Mouse (Mus musculus): Measurements from ENCODE around the gene Sprr3.
"Not testable (repeated sequence)": the region's sequence is repeated elsewhere in the genome, so short reads cannot be mapped to it uniquely, and the experiment has no call there.

DNA sequence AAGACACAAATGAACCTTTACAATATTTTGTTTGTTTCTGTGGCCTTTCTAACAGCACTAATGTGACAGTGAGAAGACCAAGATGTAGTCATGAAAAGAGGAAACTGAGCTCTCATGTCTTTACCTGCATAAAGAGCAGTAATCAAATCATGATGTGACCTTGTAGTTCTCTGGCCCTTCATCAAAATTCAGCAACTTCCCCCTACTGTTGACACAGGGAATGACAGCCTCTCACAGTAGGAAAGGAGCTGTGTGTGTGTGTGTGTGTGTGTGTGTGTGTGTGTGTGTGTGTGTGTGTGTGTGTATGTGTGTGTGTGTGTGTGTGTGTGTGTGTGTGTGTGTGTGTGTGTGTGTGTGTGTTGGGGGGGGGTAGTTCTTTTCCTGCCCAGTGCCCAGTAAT lies 22.7 kb upstream of the Sprr3 start:
- peak; percentile 61 for TF ChIP-seq CTCF (IDR thresholded peaks at IDR 0.05; ENCODE audit: low read depth)
- not testable (repeated sequence) for TF ChIP-seq EP300 (optimal IDR thresholded peaks at IDR 0.05)

All from stomach, postnatal 0 days (tissue).